Mouse (Mus musculus) spleen, adult 12 weeks (tissue): ENCODE data around the gene Olfr485.
"Not testable (repeated sequence)": the region's sequence is repeated elsewhere in the genome, so short reads cannot be mapped to it uniquely, and the experiment has no call there.

ENCODE experiments used
- DNase-seq: peaks from one replicate; pipeline ENCODE4 v3.0.0; 2022; ENCODE audit warnings: low spot score

Gene Olfr485

GRCm38 (mm10) chr7:108159771-108160170 is at the start of gene Olfr485:
TSS of gene Olfr485 (minus strand) at chr7:108159871.
- DNase-seq: no peak

GRCm38 (mm10) chr7:108196938-108197337 is 37.3 kb upstream of the Olfr485 start:
- no peak for DNase-seq

- not testable (repeated sequence) for DNase-seq
These were observed 36.7 kb upstream of the Olfr485 start for GRCm38 (mm10) chr7:108196337-108196736.

GRCm38 (mm10) chr7:108192714-108193113 is 33.0 kb upstream of the Olfr485 start:
- not testable (repeated sequence) for DNase-seq

DNA sequence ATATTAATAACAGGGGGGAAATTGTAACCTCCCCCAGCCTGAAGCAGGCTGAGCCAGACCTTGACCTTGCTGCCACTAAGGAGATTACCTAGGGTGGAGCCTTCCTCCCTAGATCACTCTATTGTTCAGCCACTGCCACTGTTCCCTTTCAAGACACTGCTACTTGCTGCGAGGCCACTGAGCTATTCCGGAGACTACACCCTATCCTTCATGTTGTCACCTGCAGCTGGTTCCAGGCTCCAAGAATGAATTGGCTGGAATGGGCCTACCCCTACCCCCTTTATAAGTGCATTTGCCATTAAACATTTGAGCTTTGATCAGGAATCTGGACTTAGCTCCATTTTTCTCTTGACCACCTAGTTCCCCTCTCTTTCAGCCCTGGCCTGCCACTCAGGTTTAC is 31.5 kb upstream of the Olfr485 start:
- DNase-seq: not testable (repeated sequence)

- not testable (repeated sequence) for DNase-seq
These were observed 25.6 kb upstream of the Olfr485 start for GRCm38 (mm10) chr7:108185237-108185636.

DNA sequence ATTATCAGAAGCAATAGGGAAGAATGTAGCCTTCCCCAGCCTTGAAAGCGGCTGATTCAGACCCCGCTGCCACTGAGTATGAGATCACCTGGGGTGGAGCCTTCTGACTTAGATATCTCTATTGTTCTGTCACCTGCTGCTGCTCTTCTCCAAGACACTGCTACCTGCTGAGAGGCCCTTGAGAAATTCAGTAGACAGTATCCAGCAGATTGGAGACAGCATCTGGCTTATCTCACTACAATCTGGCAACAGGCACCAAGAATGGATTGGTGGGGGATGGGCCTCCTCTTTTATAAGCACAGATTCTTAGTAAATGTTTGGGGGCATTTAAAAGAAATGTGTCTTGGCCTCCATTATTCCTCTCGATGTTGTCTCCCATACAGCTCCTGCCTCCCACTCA is 24.7 kb upstream of the Olfr485 start:
- DNase-seq: not testable (repeated sequence)

GRCm38 (mm10) chr7:108172642-108173041 is 13.0 kb upstream of the Olfr485 start, which contains the start of gene Olfr486:
TSS of gene Olfr486 (minus strand) at chr7:108172742.
- DNase-seq: not testable (repeated sequence)

GRCm38 (mm10) chr7:108127349-108127748 is 32.3 kb downstream of the Olfr485 start, which contains the start of gene Olfr484:
TSS of gene Olfr484 (minus strand) at chr7:108127449.
- no peak for DNase-seq

GRCm38 (mm10) chr7:108121416-108121815 is 38.3 kb downstream of the Olfr485 start:
- DNase-seq: no peak

GRCm38 (mm10) chr7:108120681-108121080 is 39.0 kb downstream of the Olfr485 start:
- no peak for DNase-seq
